Mouse (Mus musculus) limb, embryonic 10.5 days (tissue): ENCODE data around the gene Xpc. TPM values are rescaled to one million over a fixed set of nuclear protein-coding genes. Genes with fewer than 3 reads are reported as not detected.
A peak's percentile ranks its signal among the peaks of the same experiment; 100 is the strongest.

Source experiments
- DNase-seq: peaks from one replicate; pipeline ENCODE4 v3.0.0-alpha.2; 2017; ENCODE audit warnings: low spot score
- H3K27ac ChIP-seq: fragments of 300-500 bp; sonication (generic); 2 replicates; pipeline ENCODE4 v1.5.1; 2016; ENCODE audit warnings: mild to moderate bottlenecking
- H3K27me3 ChIP-seq: fragments of 300-500 bp; sonication (generic); 2 replicates; pipeline ENCODE4 v1.6.1; 2016; ENCODE audit warnings: low read depth, mild to moderate bottlenecking; ENCODE audit not compliant: poor library complexity, severe bottlenecking
- H3K36me3 ChIP-seq: fragments of 300-500 bp; sonication (generic); 2 replicates; pipeline ENCODE4 v1.6.1; 2016; ENCODE audit warnings: mild to moderate bottlenecking, moderate library complexity
- H3K4me1 ChIP-seq: fragments of 300-500 bp; sonication (generic); 2 replicates; pipeline ENCODE4 v1.6.1; 2016
- H3K4me3 ChIP-seq: fragments of 300-500 bp; sonication (generic); 2 replicates; pipeline ENCODE4 v1.5.1; 2016; ENCODE audit warnings: mild to moderate bottlenecking, moderate library complexity
- H3K9me3 ChIP-seq: fragments of 300-500 bp; sonication (generic); replicated peaks from 2 replicates; pipeline ENCODE4 v1.6.1; 2016; ENCODE audit warnings: mild to moderate bottlenecking
- WGBS: fragments of 180-500 bp; shearing (Covaris S2); methylation state at CpG from one replicate; pipeline ENCODE4 v1.1.7; 2016; 5-methylcytosine and 5-hydroxymethylcytosine counted together
- polyA plus RNA-seq: library from polyadenylated mRNA; unstranded; fragments of >200 nt; fragmentation: Nextera tagmentation; extraction: Ambion mirVana; gene quantifications from 2 replicates; pipeline ENCODE4 v1.2.1, GENCODE M21; 2016

Gene Xpc
- polyA plus RNA-seq, 1 experiment from 2014 or later: 27.0 TPM

DNA sequence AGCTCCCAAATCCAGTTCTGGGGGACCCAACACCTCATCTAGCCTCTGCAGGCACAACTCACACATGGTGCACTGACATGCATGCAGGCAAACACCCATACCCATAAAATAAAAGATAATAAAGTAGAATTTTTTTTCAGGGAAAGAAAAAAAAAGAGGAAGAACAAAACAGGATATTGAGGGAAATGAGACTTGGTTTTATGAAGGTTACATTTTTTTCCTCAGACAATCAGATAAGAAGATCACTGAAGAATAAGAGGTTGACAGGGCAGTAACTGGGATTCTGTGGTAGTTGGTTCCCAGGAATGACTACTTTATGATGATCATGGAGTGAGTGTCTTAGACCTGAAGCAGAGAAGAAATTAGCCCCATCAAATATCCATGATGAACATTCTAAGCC is 1.6 kb downstream of the Xpc start:
- no peaks in the 10 kb centered on the region for H3K9me3 ChIP-seq
- no peak overlapping the region for H3K27ac ChIP-seq
- peaks cover 45% of the 10 kb centered on the region for H3K36me3 ChIP-seq
- no peak for DNase-seq
- peaks cover 23% of the 10 kb centered on the region for H3K4me1 ChIP-seq
- H3K27me3 ChIP-seq: no peaks in the 10 kb centered on the region
- peak overlapping the region; percentile 87; the same call in 1 of the 2 replicates for H3K4me3 ChIP-seq

DNA sequence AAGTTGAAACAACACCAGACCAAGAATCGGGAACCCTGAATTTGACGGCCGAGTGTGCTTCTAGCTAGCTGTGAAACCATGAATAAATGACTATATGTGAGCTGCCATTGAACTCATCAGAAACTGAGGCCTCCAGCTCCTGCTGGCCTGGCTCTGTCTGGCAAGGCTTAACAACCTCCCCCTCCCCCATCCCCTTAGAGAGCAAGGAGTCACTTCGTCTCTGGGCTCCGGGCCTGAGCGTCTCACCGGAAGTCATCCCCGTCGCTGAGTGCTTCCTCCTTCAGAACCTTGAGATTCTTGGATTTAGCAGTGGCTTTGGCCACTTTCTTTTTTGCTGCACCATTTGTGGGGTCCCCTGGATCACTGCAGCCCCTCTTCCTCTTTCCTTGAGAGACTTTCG is 5.5 kb downstream of the Xpc start:
- H3K9me3 ChIP-seq: no peaks in the 10 kb centered on the region
- peaks cover 14% of the 10 kb centered on the region for H3K4me1 ChIP-seq
- no peaks in the 10 kb centered on the region for H3K27me3 ChIP-seq
- H3K4me3 ChIP-seq: no peak overlapping the region
- WGBS: 71% methylated on average over 10 of the region's 10 CpGs
- peaks cover 63% of the 10 kb centered on the region for H3K36me3 ChIP-seq
- no peak for DNase-seq
- H3K27ac ChIP-seq: no peak overlapping the region

- Histone ChIP-seq H3K27ac (no peak overlapping the region), H3K4me3 (no peak overlapping the region), H3K36me3 (peaks cover 72% of the 10 kb centered on the region), H3K9me3 (no peaks in the 10 kb centered on the region), H3K4me1 (peaks cover 5% of the 10 kb centered on the region; the same call in 1 of the 2 replicates), H3K27me3 (no peaks in the 10 kb centered on the region)
- WGBS: 52% methylated on average over 7 of the region's 7 CpGs
- peak; percentile 82 for DNase-seq
Observed at GRCm38 (mm10) chr6:91509326-91509725, 6.4 kb downstream of the Xpc start.

DNA sequence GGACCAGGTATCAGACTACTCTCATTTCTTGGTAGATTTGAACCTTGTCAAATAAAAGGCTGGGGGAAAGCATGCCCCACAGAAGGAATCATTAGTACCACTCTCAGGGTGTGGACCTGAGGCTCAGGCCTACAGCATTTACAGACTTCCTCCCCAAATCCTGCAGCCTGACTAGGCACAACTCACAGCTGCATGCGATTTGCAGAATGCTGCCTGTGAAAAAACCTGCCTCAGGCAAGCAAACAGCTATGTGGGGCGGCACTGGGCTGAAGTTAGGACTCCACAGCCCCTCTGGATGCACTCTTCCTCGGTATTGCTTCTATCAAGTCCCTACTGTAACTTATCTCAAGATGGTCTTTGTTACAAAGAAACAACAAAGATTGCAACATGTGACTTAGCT is 7.6 kb downstream of the Xpc start:
- no peak for DNase-seq
- H3K4me3 ChIP-seq: no peak overlapping the region

DNA sequence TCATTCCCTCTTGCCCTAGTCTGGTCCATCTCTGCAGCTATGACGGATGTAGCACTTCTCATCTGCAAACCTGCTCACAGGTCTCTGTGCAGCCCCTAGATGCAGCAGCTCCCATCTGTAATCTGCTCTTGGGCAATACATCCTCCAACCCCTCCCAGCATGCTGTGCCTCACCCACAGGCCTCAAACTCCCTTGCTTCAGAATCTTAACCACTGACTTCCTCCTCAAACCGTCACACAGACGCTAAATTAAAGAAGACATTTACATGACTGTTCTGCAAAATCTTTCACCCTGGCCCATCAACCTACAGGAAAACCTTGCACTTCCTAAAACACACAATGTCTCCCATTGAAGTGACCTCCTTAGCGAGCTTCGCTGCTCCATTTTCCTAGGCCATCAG is 9.7 kb downstream of the Xpc start:
- no peak overlapping the region for H3K4me3 ChIP-seq
- no peaks in the 10 kb centered on the region for H3K9me3 ChIP-seq
- 94% methylated on average over 5 of the region's 5 CpGs for WGBS
- 0 out of 2 replicates have a peak, but pooled peaks cover 3% of the 10 kb centered on the region for H3K4me1 ChIP-seq
- H3K27me3 ChIP-seq: no peaks in the 10 kb centered on the region
- peaks cover 97% of the 10 kb centered on the region for H3K36me3 ChIP-seq
- DNase-seq: no peak
- H3K27ac ChIP-seq: no peak overlapping the region

More for the DNA sequence above, 7.6 kb downstream of the Xpc start:
- WGBS: 78% methylated on average over 3 of the region's 3 CpGs
- Histone ChIP-seq H3K4me1 (0 out of 2 replicates have a peak, but pooled peaks cover 3% of the 10 kb centered on the region), H3K36me3 (peaks cover 84% of the 10 kb centered on the region), H3K27ac (no peak overlapping the region), H3K9me3 (no peaks in the 10 kb centered on the region), H3K27me3 (no peaks in the 10 kb centered on the region)

- Histone ChIP-seq H3K36me3 (peaks cover 100% of the 10 kb centered on the region), H3K9me3 (no peaks in the 10 kb centered on the region), H3K4me1 (no peaks in the 10 kb centered on the region), H3K27me3 (no peaks in the 10 kb centered on the region), H3K27ac (no peak overlapping the region), H3K4me3 (no peak overlapping the region)
- 88% methylated on average over 1 of the region's 1 CpGs for WGBS
- DNase-seq: no peak
Observed at GRCm38 (mm10) chr6:91503302-91503701, 12.4 kb downstream of the Xpc start.

DNA sequence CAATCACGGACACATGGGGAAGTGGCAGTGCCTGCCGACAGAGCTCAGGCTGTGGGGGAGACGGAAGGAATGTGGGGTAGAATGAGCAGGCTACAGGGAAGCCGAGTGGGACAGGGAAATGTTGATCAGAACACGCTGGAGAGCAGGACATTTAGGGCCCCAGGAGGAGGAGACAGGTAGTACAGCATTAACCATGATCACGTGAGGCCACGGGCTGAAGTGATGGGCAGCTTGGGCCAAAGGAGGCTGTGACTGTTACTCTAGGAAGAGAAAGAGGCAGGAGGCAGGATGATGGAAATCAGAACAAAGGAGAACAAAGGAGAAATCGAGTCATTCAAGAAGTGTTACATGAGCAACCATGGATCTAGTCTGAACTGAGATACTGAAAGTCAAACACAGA is 21.2 kb downstream of the Xpc start:
- 91% methylated on average over 8 of the region's 8 CpGs for WGBS
- peaks cover 98% of the 10 kb centered on the region for H3K36me3 ChIP-seq

GRCm38 (mm10) chr6:91493053-91493452 is 22.6 kb downstream of the Xpc start:
- Histone ChIP-seq H3K9me3 (no peaks in the 10 kb centered on the region), H3K4me1 (no peaks in the 10 kb centered on the region), H3K4me3 (no peak overlapping the region), H3K27me3 (no peaks in the 10 kb centered on the region), H3K27ac (no peak overlapping the region), H3K36me3 (peaks cover 98% of the 10 kb centered on the region)
- no peak for DNase-seq
- WGBS: 88% methylated on average over 10 of the region's 10 CpGs

More for the DNA sequence above, 21.2 kb downstream of the Xpc start:
- H3K4me1 ChIP-seq: no peaks in the 10 kb centered on the region
- no peaks in the 10 kb centered on the region for H3K27me3 ChIP-seq
- no peak overlapping the region for H3K27ac ChIP-seq
- no peaks in the 10 kb centered on the region for H3K9me3 ChIP-seq
- H3K4me3 ChIP-seq: no peak overlapping the region
- DNase-seq: no peak

GRCm38 (mm10) chr6:91491004-91491403 is 24.7 kb downstream of the Xpc start:
- WGBS: 87% methylated on average over 6 of the region's 6 CpGs
- no peak for DNase-seq
- no peaks in the 10 kb centered on the region for H3K4me1 ChIP-seq
- no peaks in the 10 kb centered on the region for H3K9me3 ChIP-seq
- H3K27me3 ChIP-seq: no peaks in the 10 kb centered on the region
- peaks cover 98% of the 10 kb centered on the region for H3K36me3 ChIP-seq
- no peak overlapping the region for H3K27ac ChIP-seq
- no peak overlapping the region for H3K4me3 ChIP-seq

GRCm38 (mm10) chr6:91489872-91490271 is 25.8 kb downstream of the Xpc start:
- peaks cover 98% of the 10 kb centered on the region for H3K36me3 ChIP-seq
- H3K9me3 ChIP-seq: no peaks in the 10 kb centered on the region

GRCm38 (mm10) chr6:91488496-91489212 is 27.0 kb downstream of the Xpc start:
- H3K9me3 ChIP-seq: no peaks in the 10 kb centered on the region
- no peak overlapping the region for H3K4me3 ChIP-seq
- H3K27me3 ChIP-seq: no peaks in the 10 kb centered on the region
- H3K27ac ChIP-seq: no peak overlapping the region
- H3K36me3 ChIP-seq: peaks cover 100% of the 10 kb centered on the region
- whole genome bisulfite sequencing: 88% methylated on average over 9 of the region's 9 CpGs
- no peaks in the 10 kb centered on the region for H3K4me1 ChIP-seq
- DNase-seq: no peak

More at GRCm38 (mm10) chr6:91489872-91490271, 25.8 kb downstream of the Xpc start:
- no peak overlapping the region for H3K27ac ChIP-seq
- 87% methylated on average over 10 of the region's 10 CpGs for WGBS
- DNase-seq: no peak
- no peaks in the 10 kb centered on the region for H3K4me1 ChIP-seq
- H3K4me3 ChIP-seq: no peak overlapping the region
- no peaks in the 10 kb centered on the region for H3K27me3 ChIP-seq

- Histone ChIP-seq H3K36me3 (peaks cover 100% of the 10 kb centered on the region), H3K27me3 (no peaks in the 10 kb centered on the region), H3K9me3 (no peaks in the 10 kb centered on the region), H3K4me3 (no peak overlapping the region), H3K4me1 (no peaks in the 10 kb centered on the region), H3K27ac (no peak overlapping the region)
- no peak for DNase-seq
- WGBS: 95% methylated on average over 15 of the region's 15 CpGs
Observed at GRCm38 (mm10) chr6:91486736-91487453, 28.8 kb downstream of the Xpc start.

- Histone ChIP-seq H3K4me1 (no peaks in the 10 kb centered on the region), H3K27me3 (no peaks in the 10 kb centered on the region), H3K4me3 (no peak overlapping the region), H3K9me3 (no peaks in the 10 kb centered on the region), H3K27ac (no peak overlapping the region), H3K36me3 (peaks cover 100% of the 10 kb centered on the region)
- WGBS: 98% methylated on average over 2 of the region's 2 CpGs
- DNase-seq: no peak
Observed at GRCm38 (mm10) chr6:91483371-91483770, 32.3 kb downstream of the Xpc start.
